Mouse (Mus musculus) CH12.LX (cell line): ENCODE measurements at regions not wholly inside any gene's neighbourhood (a gene's known extent, or its start where the extent isn't known, plus 50 kb on each side); places are given as distances from the start of the nearest gene placed in this dataset.

Experiments
- CHD2 ChIP-seq: IDR thresholded peaks from 2 replicates; pipeline ENCODE4 v1.6.1; 2011; ENCODE audit warnings: low read length, improper control_type of control experiment
- EP300 ChIP-seq: IDR thresholded peaks from 2 replicates; pipeline ENCODE4 v1.6.1; 2011; ENCODE audit warnings: low read length, improper control_type of control experiment
- GABPA ChIP-seq: IDR thresholded peaks from 2 replicates; pipeline ENCODE4 v1.6.1; 2012; ENCODE audit warnings: low read depth, low read length, improper control_type of control experiment, inconsistent platforms; ENCODE audit not compliant: insufficient replicate concordance
- IRF4 ChIP-seq: IDR thresholded peaks from 2 replicates; pipeline ENCODE4 v1.6.1; 2014; ENCODE audit warnings: low read depth, mild to moderate bottlenecking, inconsistent platforms, low read length, improper control_type of control experiment
- MYC ChIP-seq: IDR thresholded peaks from 2 replicates; pipeline ENCODE4 v1.6.1; 2011; ENCODE audit warnings: low read depth, mild to moderate bottlenecking, improper control_type of control experiment, low read length
- POLR2A ChIP-seq: IDR thresholded peaks from 2 replicates; pipeline ENCODE4 v1.6.1; 2011; ENCODE audit warnings: low read depth, mild to moderate bottlenecking, improper control_type of control experiment, low read length
- TCF12 ChIP-seq: IDR thresholded peaks from 2 replicates; pipeline ENCODE4 v1.6.1; 2014; ENCODE audit warnings: low read depth, mild to moderate bottlenecking, inconsistent platforms, low read length, improper control_type of control experiment

GRCm38 (mm10) chr14:115004733-115005405, 87.1 kb upstream of the Gpc5 start:
- no peak for TF ChIP-seq CHD2
- no peak for TF ChIP-seq POLR2A
- peak; percentile 62 for TF ChIP-seq IRF4
- TF ChIP-seq MYC = no peak
- TF ChIP-seq GABPA = no peak
- peak; percentile 75 for TF ChIP-seq EP300
- peak; percentile 72 for TF ChIP-seq TCF12
